Mouse (Mus musculus) embryo, embryonic 11.5 days (tissue): ENCODE measurements around the gene Maea.
"Not testable (repeated sequence)": the region's sequence is repeated elsewhere in the genome, so short reads cannot be mapped to it uniquely, and the experiment has no call there.

ENCODE experiments used
- DNase-seq: peaks from one replicate; pipeline ENCODE4 v3.0.0-alpha.2; 2012; ENCODE audit warnings: low read depth, low spot score

Gene Maea

GRCm38 (mm10) chr5:33335273-33335976, at the start of gene Maea:
Gene Maea, plus strand, starts transcription at chr5:33335509.
- DNase-seq, result peak; percentile 92

GRCm38 (mm10) chr5:33293796-33294430, 41.4 kb upstream of the Maea start:
- no peak for DNase-seq

GRCm38 (mm10) chr5:33297164-33297563, 38.1 kb upstream of the Maea start:
- DNase-seq, result no peak

GRCm38 (mm10) chr5:33301801-33302200, 33.5 kb upstream of the Maea start:
- DNase-seq, result no peak

- DNase-seq, result no peak
Observed at GRCm38 (mm10) chr5:33310704-33311462, 24.4 kb upstream of the Maea start.

GRCm38 (mm10) chr5:33312192-33312591, 23.1 kb upstream of the Maea start:
- DNase-seq, result no peak

- DNase-seq, result no peak
Observed at GRCm38 (mm10) chr5:33324491-33324890, 10.8 kb upstream of the Maea start.

GRCm38 (mm10) chr5:33334381-33335272, 682 bp upstream of the Maea start:
- no peak for DNase-seq

- no peak for DNase-seq
Observed at GRCm38 (mm10) chr5:33335977-33336360, 660 bp downstream of the Maea start.

GRCm38 (mm10) chr5:33337206-33337605, 1.9 kb downstream of the Maea start:
- DNase-seq, result no peak

GRCm38 (mm10) chr5:33341165-33341564, 5.9 kb downstream of the Maea start:
- DNase-seq, result no peak

GRCm38 (mm10) chr5:33342248-33342647, 6.9 kb downstream of the Maea start:
- not testable (repeated sequence) for DNase-seq

GRCm38 (mm10) chr5:33342821-33343220, 7.5 kb downstream of the Maea start:
- no peak for DNase-seq

GRCm38 (mm10) chr5:33343571-33343970, 8.3 kb downstream of the Maea start:
- DNase-seq, result no peak

GRCm38 (mm10) chr5:33344070-33344469, 8.8 kb downstream of the Maea start:
- no peak for DNase-seq

GRCm38 (mm10) chr5:33347620-33348019, 12.3 kb downstream of the Maea start:
- DNase-seq, result no peak

GRCm38 (mm10) chr5:33349205-33349604, 13.9 kb downstream of the Maea start:
- no peak for DNase-seq

- no peak for DNase-seq
Observed at GRCm38 (mm10) chr5:33349706-33350105, 14.4 kb downstream of the Maea start.

GRCm38 (mm10) chr5:33351556-33352272, 16.4 kb downstream of the Maea start:
- no peak for DNase-seq

- no peak for DNase-seq
Observed at GRCm38 (mm10) chr5:33352273-33352645, 16.9 kb downstream of the Maea start.

- no peak for DNase-seq
Observed at GRCm38 (mm10) chr5:33353011-33353410, 17.7 kb downstream of the Maea start.
